Mouse (Mus musculus): ENCODE results near the gene Ccdc102a. TPM values are rescaled to one million over a fixed set of nuclear protein-coding genes. Genes with fewer than 3 reads are reported as not detected.
A peak's percentile ranks its signal among the peaks of the same experiment; 100 is the strongest.
"Not testable (repeated sequence)": the region's sequence is repeated elsewhere in the genome, so short reads cannot be mapped to it uniquely, and the experiment has no call there.

Gene Ccdc102a
- polyA plus RNA-seq, 1 experiment: 5.4 TPM

DNA sequence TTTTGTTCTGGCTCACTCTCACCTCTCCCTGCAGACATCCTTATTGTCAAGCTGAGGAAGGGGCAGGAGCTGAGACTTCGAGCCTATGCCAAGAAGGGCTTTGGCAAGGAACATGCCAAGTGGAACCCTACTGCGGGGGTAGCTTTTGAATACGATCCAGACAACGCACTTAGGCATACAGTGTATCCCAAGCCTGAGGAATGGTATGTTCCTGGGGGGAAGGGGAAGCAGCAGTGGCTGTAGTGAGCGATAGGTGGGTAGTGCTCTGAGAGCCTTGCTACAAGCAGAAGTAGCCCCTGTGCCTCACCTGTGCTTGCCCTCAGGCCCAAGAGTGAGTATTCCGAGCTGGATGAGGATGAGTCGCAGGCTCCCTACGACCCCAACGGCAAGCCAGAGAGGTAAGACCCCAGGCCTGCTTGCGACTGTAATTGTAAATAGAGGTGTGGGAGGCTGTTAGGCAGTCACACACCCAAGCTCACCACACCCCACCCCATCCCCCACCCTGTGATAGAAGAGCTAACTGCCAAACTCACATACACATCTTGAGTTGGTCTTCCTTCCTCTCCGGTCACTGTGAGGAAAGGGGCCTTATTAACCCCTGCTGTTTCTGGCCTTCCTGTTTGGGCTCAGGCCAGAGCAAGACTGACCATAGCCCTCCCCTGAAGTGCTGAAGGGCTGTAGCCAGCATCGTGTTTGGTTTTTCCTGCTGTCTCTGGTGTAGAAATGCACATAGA lies 55.2 kb downstream of the Ccdc102a start:
- no peak for TF ChIP-seq CTCF (IDR thresholded peaks at IDR 0.05; ENCODE audit: low read depth, low read length)
- no peak for TF ChIP-seq POLR2A (IDR thresholded peaks at IDR 0.05; ENCODE audit: insufficient read depth, low read length)
- TF ChIP-seq EP300 (IDR thresholded peaks at IDR 0.05; ENCODE audit: insufficient read depth, low read depth, low read length): no peak
- Histone ChIP-seq H3K9ac (ENCODE audit: low read depth, poor library complexity, severe bottlenecking) (no peak overlapping the region), H3K4me1 (ENCODE audit: control insufficient read depth, insufficient read depth, low read length) (no peaks in the 10 kb centered on the region), H3K27me3 (ENCODE audit: control insufficient read depth, insufficient read depth, low read length, poor library complexity, severe bottlenecking) (no peaks in the 10 kb centered on the region), H3K9me3 (replicated peaks; ENCODE audit: control insufficient read depth, insufficient read depth, low read length, poor library complexity, severe bottlenecking) (no peaks in the 10 kb centered on the region), H3K36me3 (ENCODE audit: control insufficient read depth, insufficient read depth, low read length, poor library complexity, severe bottlenecking) (peaks cover 39% of the 10 kb centered on the region), H3K4me3 (ENCODE audit: low read depth, low read length) (no peak overlapping the region), H3K27ac (ENCODE audit: insufficient read depth, low read length) (no peak overlapping the region)

DNA sequence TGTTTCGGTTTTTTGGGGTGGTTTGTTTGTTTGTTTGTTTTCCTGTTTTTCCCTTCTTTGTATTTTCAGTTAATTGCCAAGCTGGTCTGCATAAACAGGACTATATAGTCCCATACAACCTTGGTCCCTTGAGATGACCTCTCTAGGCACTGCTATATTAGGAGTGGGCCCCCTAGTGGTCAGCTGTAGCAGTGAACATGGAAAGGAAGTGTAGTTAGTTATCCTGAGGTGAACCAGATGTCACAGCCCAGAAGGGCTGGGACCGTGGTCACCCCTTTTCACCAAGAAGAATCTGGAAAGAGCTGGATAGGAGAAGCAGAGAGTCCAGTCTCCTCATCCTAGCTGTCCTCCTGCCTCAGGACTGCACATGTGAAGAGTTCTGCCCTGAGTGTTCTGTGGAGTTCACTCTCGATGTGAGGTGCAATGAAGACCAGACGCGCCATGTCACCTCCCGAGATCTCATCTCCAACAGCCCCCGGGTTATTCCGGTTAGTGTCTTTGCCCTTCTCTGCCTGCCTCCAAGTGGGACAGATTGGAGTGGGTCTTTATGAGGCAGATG lies 56.5 kb downstream of the Ccdc102a start:
- H3K27me3 ChIP-seq (ENCODE audit: control insufficient read depth, insufficient read depth, low read length, poor library complexity, severe bottlenecking): no peaks in the 10 kb centered on the region
- TF ChIP-seq EP300 (IDR thresholded peaks at IDR 0.05; ENCODE audit: insufficient read depth, low read depth, low read length) (no peak), CTCF (IDR thresholded peaks at IDR 0.05; ENCODE audit: low read depth, low read length) (peak; percentile 28)
- H3K4me1 ChIP-seq (ENCODE audit: control insufficient read depth, insufficient read depth, low read length): no peaks in the 10 kb centered on the region
- no peak overlapping the region for H3K4me3 ChIP-seq (ENCODE audit: low read depth, low read length)
- H3K9me3 ChIP-seq (replicated peaks; ENCODE audit: control insufficient read depth, insufficient read depth, low read length, poor library complexity, severe bottlenecking): no peaks in the 10 kb centered on the region
- H3K36me3 ChIP-seq (ENCODE audit: control insufficient read depth, insufficient read depth, low read length, poor library complexity, severe bottlenecking): peaks cover 39% of the 10 kb centered on the region
- no peak overlapping the region for H3K27ac ChIP-seq (ENCODE audit: insufficient read depth, low read length)
- H3K9ac ChIP-seq (ENCODE audit: low read depth, poor library complexity, severe bottlenecking): no peak overlapping the region

DNA sequence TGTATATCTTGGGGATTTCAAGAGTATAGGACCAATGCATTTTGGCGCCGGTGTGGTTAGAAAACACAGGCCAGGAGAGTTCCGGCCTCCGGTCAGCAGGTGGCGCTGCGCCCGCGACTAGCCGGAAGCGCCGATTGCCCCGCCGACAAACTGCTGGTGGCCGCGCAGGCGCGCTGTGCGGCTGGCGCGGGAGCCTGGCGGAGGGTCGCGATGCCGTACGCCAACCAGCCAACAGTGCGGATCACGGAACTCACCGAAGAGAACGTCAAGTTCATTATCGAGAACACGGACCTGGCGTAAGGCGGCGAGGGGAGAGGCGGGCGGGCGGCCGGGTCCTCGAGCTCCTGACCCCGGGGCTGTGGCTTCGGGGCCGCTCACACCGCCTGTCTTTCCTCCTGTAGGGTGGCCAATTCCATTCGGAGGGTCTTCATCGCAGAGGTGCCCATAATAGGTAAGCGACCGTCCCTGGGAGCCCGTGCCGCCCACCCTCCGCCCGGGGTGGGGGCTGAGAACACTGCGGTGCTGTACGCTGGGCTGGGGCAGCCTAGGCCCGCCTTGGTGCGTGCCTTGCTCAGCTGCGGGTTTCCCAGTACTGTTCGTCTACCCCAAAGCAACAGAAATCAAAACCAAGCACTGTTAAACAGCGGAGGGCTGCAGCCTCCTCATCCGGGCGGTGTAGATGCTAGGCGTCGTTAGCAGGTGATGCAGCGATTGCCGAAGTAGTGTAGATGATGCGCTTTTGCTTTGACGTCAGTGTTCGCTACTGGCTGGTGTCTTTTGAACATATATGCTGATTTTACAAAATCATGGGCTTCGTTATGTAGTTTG lies 60.3 kb downstream of the Ccdc102a start, which contains the start of gene Polr2c:
Gene Polr2c (plus strand): TSS at position 105 of the 828 bp plus-strand sequence.
- peaks cover 33% of the 10 kb centered on the region for H3K36me3 ChIP-seq (ENCODE audit: control insufficient read depth, insufficient read depth, low read length, poor library complexity, severe bottlenecking)
- peak; percentile 73 for TF ChIP-seq CTCF (IDR thresholded peaks at IDR 0.05; ENCODE audit: low read depth, low read length)
- TF ChIP-seq EP300 (IDR thresholded peaks at IDR 0.05; ENCODE audit: insufficient read depth, low read depth, low read length): no peak
- no peak within 1 kb of the TSS for H3K27ac ChIP-seq (ENCODE audit: insufficient read depth, low read length)

DNA sequence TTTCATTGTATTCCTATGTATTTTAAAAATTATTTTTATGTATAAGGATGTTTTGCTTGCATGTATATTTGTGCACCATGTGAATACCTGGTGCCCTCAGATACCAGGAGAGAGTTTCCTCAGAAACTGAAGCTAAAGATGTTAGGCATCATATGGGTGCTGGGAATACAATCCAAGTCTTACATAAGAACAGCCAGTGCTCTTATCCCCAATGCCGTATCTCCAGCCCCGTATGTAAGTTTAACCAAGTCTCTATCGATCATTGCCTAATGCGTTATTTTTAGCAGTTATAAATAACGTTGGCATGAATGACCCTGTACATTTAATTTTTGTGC lies 60.9 kb downstream of the Ccdc102a start:
- H3K4me3 ChIP-seq (ENCODE audit: low read depth, low read length): no peak overlapping the region

More for the DNA sequence above, 60.3 kb downstream of the Ccdc102a start, which contains the start of gene Polr2c:
- no peaks in the 10 kb centered on the region for H3K9me3 ChIP-seq (replicated peaks; ENCODE audit: control insufficient read depth, insufficient read depth, low read length, poor library complexity, severe bottlenecking)
- H3K4me1 ChIP-seq (ENCODE audit: control insufficient read depth, insufficient read depth, low read length): no peaks in the 10 kb centered on the region
- H3K4me3 ChIP-seq (ENCODE audit: low read depth, low read length): peak within 1 kb of the TSS; percentile 97
- peak within 1 kb of the TSS; percentile 99 for H3K9ac ChIP-seq (ENCODE audit: low read depth, poor library complexity, severe bottlenecking)
- no peaks in the 10 kb centered on the region for H3K27me3 ChIP-seq (ENCODE audit: control insufficient read depth, insufficient read depth, low read length, poor library complexity, severe bottlenecking)

DNA sequence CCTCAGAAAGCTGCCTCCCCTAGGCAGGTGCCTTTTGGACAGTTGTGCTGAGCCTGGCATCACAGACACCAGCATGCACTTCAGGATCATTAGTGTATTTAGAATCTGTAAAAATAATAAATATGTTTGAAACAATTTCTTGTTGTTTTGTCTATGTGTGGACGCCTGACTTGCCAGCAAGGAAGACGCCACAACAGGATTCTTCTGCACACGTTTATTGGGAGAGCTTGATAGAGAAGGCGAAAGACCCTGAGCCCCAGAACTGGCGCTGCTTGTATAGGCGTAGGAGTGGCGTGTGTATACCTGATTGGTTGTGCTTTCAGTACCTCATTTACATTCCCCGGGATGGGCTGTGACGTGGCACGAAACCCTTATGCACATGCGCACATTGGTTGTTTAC lies 63.1 kb downstream of the Ccdc102a start:
- H3K9ac ChIP-seq (ENCODE audit: low read depth, poor library complexity, severe bottlenecking); H3K4me3 ChIP-seq (ENCODE audit: low read depth, low read length); H3K4me1 ChIP-seq (ENCODE audit: control insufficient read depth, insufficient read depth, low read length); H3K27ac ChIP-seq (ENCODE audit: insufficient read depth, low read length); H3K9me3 ChIP-seq (replicated peaks; ENCODE audit: control insufficient read depth, insufficient read depth, low read length, poor library complexity, severe bottlenecking); H3K27me3 ChIP-seq (ENCODE audit: control insufficient read depth, insufficient read depth, low read length, poor library complexity, severe bottlenecking): not testable (repeated sequence)
- peaks cover 40% of the 10 kb centered on the region for H3K36me3 ChIP-seq (ENCODE audit: control insufficient read depth, insufficient read depth, low read length, poor library complexity, severe bottlenecking)

More for the DNA sequence above, 60.9 kb downstream of the Ccdc102a start:
- Histone ChIP-seq H3K9ac (ENCODE audit: low read depth, poor library complexity, severe bottlenecking) (0 out of 2 replicates have a peak overlapping the region, but pooled peaks have one; percentile 32), H3K36me3 (ENCODE audit: control insufficient read depth, insufficient read depth, low read length, poor library complexity, severe bottlenecking) (peaks cover 33% of the 10 kb centered on the region), H3K9me3 (replicated peaks; ENCODE audit: control insufficient read depth, insufficient read depth, low read length, poor library complexity, severe bottlenecking) (no peaks in the 10 kb centered on the region), H3K27me3 (ENCODE audit: control insufficient read depth, insufficient read depth, low read length, poor library complexity, severe bottlenecking) (no peaks in the 10 kb centered on the region), H3K4me1 (ENCODE audit: control insufficient read depth, insufficient read depth, low read length) (no peaks in the 10 kb centered on the region), H3K27ac (ENCODE audit: insufficient read depth, low read length) (no peak overlapping the region)
- no peak for TF ChIP-seq POLR2A (IDR thresholded peaks at IDR 0.05; ENCODE audit: insufficient read depth, low read length)

Other genes starting within 250 kb of the Ccdc102a start
- gene Pllp, start 221.8 kb downstream of the Ccdc102a start, polyA plus RNA-seq (2011; ENCODE audit: insufficient read depth, insufficient read length, low read depth, missing spikeins): 1.2 TPM in 1 of 2 replicates, not detected in the other
- gene Ccl22, start 172.5 kb downstream of the Ccdc102a start, polyA plus RNA-seq (2011; ENCODE audit: insufficient read depth, insufficient read length, low read depth, missing spikeins): not detected in 2 replicates
- gene Cx3cl1, start 146.1 kb downstream of the Ccdc102a start, polyA plus RNA-seq (2011; ENCODE audit: insufficient read depth, insufficient read length, low read depth, missing spikeins): 3.2 and 3.4 TPM in 2 replicates
- gene Ccl17, start 107.6 kb downstream of the Ccdc102a start, polyA plus RNA-seq (2011; ENCODE audit: insufficient read depth, insufficient read length, low read depth, missing spikeins): not detected in 2 replicates
- 36.0 and 47.5 TPM in 2 replicates for gene Coq9, start 79.8 kb downstream of the Ccdc102a start, polyA plus RNA-seq (2011; ENCODE audit: insufficient read depth, insufficient read length, low read depth, missing spikeins)
- 65.2 and 75.8 TPM in 2 replicates for gene Ciapin1, start 79.7 kb downstream of the Ccdc102a start, polyA plus RNA-seq (2011; ENCODE audit: insufficient read depth, insufficient read length, low read depth, missing spikeins)
- 134 and 150 TPM in 2 replicates for gene Polr2c, start 60.6 kb downstream of the Ccdc102a start, polyA plus RNA-seq (2011; ENCODE audit: insufficient read depth, insufficient read length, low read depth, missing spikeins)
- gene Dok4, start 41.8 kb downstream of the Ccdc102a start, polyA plus RNA-seq (2011; ENCODE audit: insufficient read depth, insufficient read length, low read depth, missing spikeins): 3.9 and 4.4 TPM in 2 replicates
- gene Adgrg5, start 5.6 kb upstream of the Ccdc102a start, polyA plus RNA-seq (2011; ENCODE audit: insufficient read depth, insufficient read length, low read depth, missing spikeins): 1.0 and 2.6 TPM in 2 replicates
- 11.4 and 13.8 TPM in 2 replicates for gene Adgrg1, start 56.7 kb upstream of the Ccdc102a start, polyA plus RNA-seq (2011; ENCODE audit: insufficient read depth, insufficient read length, low read depth, missing spikeins)
- gene Adgrg3, start 99.6 kb upstream of the Ccdc102a start, polyA plus RNA-seq (2011; ENCODE audit: insufficient read depth, insufficient read length, low read depth, missing spikeins): 0.27 TPM in 1 of 2 replicates, not detected in the other
- 0.62 and 0.64 TPM in 2 replicates for gene Drc7, start 137.0 kb upstream of the Ccdc102a start, polyA plus RNA-seq (2011; ENCODE audit: insufficient read depth, insufficient read length, low read depth, missing spikeins)
- gene Katnb1, start 163.1 kb upstream of the Ccdc102a start, polyA plus RNA-seq (2011; ENCODE audit: insufficient read depth, insufficient read length, low read depth, missing spikeins): 15.9 and 16.1 TPM in 2 replicates

Data from ES-Bruce4 (cell line).